Mouse (Mus musculus): Measurements from ENCODE around the gene Vwa8. TPM values are rescaled to one million over a fixed set of nuclear protein-coding genes. Genes with fewer than 3 reads are reported as not detected.
A peak's percentile ranks its signal among the peaks of the same experiment; 100 is the strongest.

The Vwa8 gene
- polyA plus RNA-seq, 1 experiment from 2014 or later: 14.7 TPM

DNA sequence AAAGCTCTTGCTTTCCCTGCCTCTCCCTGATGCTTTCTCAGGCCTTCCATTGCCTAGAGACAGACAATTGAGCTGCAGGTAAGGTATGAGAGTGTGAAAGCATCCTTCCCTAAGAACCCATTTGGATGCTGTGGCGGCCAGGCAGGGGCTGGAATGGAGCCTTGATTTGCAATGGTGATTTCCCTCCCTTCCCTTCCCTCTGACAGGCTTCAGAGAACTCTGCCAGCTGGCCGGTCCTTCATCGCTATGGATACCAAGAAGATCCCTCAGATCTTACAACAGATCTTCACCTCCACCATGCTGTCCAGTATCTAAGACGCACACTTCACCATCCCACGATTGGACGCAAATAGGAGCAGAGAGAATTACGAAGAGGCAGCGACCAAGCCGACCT lies 352.0 kb downstream of the Vwa8 start:
- no peak overlapping the region for H3K27ac ChIP-seq (ENCODE audit: low read length)
- no peak overlapping the region for H3K4me3 ChIP-seq (ENCODE audit: low read depth, low read length)
- H3K4me1 ChIP-seq (ENCODE audit: control insufficient read depth, insufficient read depth, low read length): peaks cover 13% of the 10 kb centered on the region
- H3K36me3 ChIP-seq (ENCODE audit: control insufficient read depth, insufficient read depth, low read length): no peaks in the 10 kb centered on the region
- no peak overlapping the region for H3K9ac ChIP-seq (replicated peaks; ENCODE audit: low read depth, low read length)
- 88% methylated on average over 9 of the region's 9 CpGs for WGBS
- no peak overlapping the region for H3K4me2 ChIP-seq (replicated peaks; ENCODE audit: low read depth, low read length)
- H3K27me3 ChIP-seq (ENCODE audit: control insufficient read depth, insufficient read depth, low read length): no peaks in the 10 kb centered on the region
- no peaks in the 10 kb centered on the region for H3K9me3 ChIP-seq (ENCODE audit: control insufficient read depth, low read depth, low read length)
- no peak for ATAC-seq (ENCODE audit: insufficient number of reproducible peaks, insufficient read depth, low FRiP score, low read depth)

DNA sequence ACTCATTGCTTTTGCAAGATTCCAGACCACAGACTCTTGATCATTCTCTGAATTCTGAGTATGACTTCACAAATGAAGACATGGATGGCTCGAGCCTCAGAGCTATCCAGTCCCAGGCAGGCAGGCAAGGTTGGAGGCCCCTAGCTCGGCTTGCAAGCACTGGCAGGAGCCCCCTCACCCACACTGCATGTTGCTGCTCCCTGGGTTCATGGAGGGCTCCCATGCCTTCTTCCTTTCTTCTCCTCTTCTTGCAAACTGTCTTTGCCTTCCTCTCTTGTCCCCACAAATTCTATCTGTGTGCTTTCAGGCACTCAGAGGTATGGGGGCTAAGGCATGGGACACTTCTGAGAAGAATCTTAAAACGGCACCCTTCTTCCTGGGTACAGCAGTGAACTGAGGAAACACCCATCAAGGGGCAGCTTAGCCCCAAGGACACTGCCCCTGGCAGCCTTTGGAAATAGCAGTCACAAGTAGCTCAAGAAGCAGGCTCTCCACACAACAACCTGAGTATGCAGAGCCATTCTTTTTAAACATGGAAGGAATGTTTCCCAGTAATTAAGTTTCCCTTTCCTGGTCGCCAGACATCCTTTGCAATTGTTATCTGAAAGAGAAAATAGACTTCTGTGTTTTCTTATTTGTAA lies 354.0 kb downstream of the Vwa8 start:
- Histone ChIP-seq H3K27me3 (ENCODE audit: control insufficient read depth, insufficient read depth, low read length) (no peaks in the 10 kb centered on the region), H3K9ac (replicated peaks; ENCODE audit: low read depth, low read length) (no peak overlapping the region), H3K4me2 (replicated peaks; ENCODE audit: low read depth, low read length) (no peak overlapping the region), H3K4me1 (ENCODE audit: control insufficient read depth, insufficient read depth, low read length) (peaks cover 17% of the 10 kb centered on the region), H3K27ac (ENCODE audit: low read length) (no peak overlapping the region; the same call in 1 of the 2 replicates), H3K9me3 (ENCODE audit: control insufficient read depth, low read depth, low read length) (no peaks in the 10 kb centered on the region), H3K36me3 (ENCODE audit: control insufficient read depth, insufficient read depth, low read length) (no peaks in the 10 kb centered on the region), H3K4me3 (ENCODE audit: low read depth, low read length) (no peak overlapping the region)
- no peak for ATAC-seq (ENCODE audit: insufficient number of reproducible peaks, insufficient read depth, low FRiP score, low read depth)
- 65% methylated on average over 4 of the region's 4 CpGs for WGBS

DNA sequence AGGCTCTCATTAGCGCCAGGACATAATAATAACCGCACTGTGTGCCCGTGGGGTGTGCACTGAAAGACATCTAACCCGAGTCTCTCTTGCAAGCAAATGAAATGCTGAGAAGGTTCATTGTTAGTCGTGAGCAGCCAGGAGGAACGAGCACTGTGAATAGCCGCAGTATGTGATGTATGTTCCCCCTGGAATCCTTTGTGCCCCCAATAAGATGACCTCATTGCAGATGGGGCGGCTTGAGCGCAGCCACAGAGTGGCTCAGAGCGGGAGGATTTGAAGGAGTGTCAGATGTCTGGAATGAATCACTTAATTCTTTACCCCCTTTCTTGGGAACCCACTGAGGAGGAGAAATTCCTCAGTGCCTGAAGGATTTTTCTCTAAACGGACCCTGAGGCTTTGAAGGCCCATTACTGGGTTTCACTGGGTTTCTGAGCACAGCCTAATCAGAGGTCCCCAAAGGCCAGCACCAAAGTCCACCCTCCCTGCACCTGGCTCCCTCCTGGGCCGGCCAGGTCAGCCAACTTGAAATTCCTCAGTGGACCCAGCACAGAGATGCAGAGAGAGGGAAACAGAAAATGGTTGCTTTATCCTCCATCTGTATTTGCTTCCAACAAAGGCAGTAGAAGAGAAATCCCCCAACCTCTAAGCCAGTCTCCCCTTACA lies 354.8 kb downstream of the Vwa8 start:
- H3K9ac ChIP-seq (replicated peaks; ENCODE audit: low read depth, low read length): no peak overlapping the region
- no peaks in the 10 kb centered on the region for H3K27me3 ChIP-seq (ENCODE audit: control insufficient read depth, insufficient read depth, low read length)
- no peaks in the 10 kb centered on the region for H3K9me3 ChIP-seq (ENCODE audit: control insufficient read depth, low read depth, low read length)
- ATAC-seq (ENCODE audit: insufficient number of reproducible peaks, insufficient read depth, low FRiP score, low read depth): no peak
- H3K4me1 ChIP-seq (ENCODE audit: control insufficient read depth, insufficient read depth, low read length): peaks cover 17% of the 10 kb centered on the region
- no peak overlapping the region for H3K4me2 ChIP-seq (replicated peaks; ENCODE audit: low read depth, low read length)
- H3K36me3 ChIP-seq (ENCODE audit: control insufficient read depth, insufficient read depth, low read length): no peaks in the 10 kb centered on the region
- peak overlapping the region; percentile 29; the same call in 1 of the 2 replicates for H3K27ac ChIP-seq (ENCODE audit: low read length)
- H3K4me3 ChIP-seq (ENCODE audit: low read depth, low read length): no peak overlapping the region
- WGBS: 24% methylated on average over 12 of the region's 12 CpGs

DNA sequence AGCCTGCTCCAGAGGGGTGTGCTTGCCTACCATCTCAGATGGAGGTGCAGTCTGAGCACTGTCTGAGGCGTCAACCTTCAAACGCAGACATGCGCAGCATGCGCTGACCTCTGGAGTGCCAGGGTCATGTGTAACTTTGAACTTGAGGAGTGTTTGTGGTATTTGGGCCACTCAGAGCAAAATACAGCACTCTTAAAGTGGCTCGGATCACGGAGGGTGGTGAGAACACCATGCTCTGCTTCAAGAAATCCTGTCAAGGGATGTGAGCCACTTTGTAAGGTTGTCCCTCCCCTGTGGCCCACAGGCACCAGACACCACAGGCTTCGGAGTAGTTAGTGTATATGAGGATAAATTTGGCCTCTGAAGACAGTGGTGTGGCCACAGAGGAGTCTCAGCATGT lies 356.0 kb downstream of the Vwa8 start:
- no peak for ATAC-seq (ENCODE audit: insufficient number of reproducible peaks, insufficient read depth, low FRiP score, low read depth)
- Histone ChIP-seq H3K4me3 (ENCODE audit: low read depth, low read length) (no peak overlapping the region), H3K4me2 (replicated peaks; ENCODE audit: low read depth, low read length) (no peak overlapping the region), H3K9me3 (ENCODE audit: control insufficient read depth, low read depth, low read length) (no peaks in the 10 kb centered on the region), H3K36me3 (ENCODE audit: control insufficient read depth, insufficient read depth, low read length) (no peaks in the 10 kb centered on the region), H3K27ac (ENCODE audit: low read length) (no peak overlapping the region), H3K9ac (replicated peaks; ENCODE audit: low read depth, low read length) (no peak overlapping the region), H3K4me1 (ENCODE audit: control insufficient read depth, insufficient read depth, low read length) (peaks cover 17% of the 10 kb centered on the region), H3K27me3 (ENCODE audit: control insufficient read depth, insufficient read depth, low read length) (no peaks in the 10 kb centered on the region)
- WGBS: 90% methylated on average over 7 of the region's 7 CpGs

DNA sequence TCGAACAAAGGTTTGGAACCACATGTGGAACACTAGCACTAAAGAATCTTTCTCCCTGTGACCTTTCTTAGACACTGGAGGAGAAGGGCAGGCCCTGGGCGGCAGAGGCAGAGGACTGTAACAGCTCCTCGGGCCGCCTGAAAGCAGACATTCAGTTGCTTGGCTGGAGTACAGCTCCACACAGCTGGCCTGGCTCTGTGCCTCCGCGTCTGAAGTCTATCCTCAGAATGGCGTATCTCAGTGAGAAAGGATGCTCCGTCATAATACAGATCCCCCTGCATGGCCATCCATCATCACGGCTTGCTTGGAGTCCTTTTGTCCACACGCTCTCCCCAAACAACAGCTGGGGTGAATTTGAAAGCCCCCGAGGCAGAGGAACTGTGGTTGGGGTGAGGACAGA lies 357.4 kb downstream of the Vwa8 start:
- Histone ChIP-seq H3K4me1 (ENCODE audit: control insufficient read depth, insufficient read depth, low read length) (peaks cover 12% of the 10 kb centered on the region; the same call in 1 of the 2 replicates), H3K36me3 (ENCODE audit: control insufficient read depth, insufficient read depth, low read length) (no peaks in the 10 kb centered on the region), H3K9ac (replicated peaks; ENCODE audit: low read depth, low read length) (no peak overlapping the region), H3K27me3 (ENCODE audit: control insufficient read depth, insufficient read depth, low read length) (no peaks in the 10 kb centered on the region), H3K9me3 (ENCODE audit: control insufficient read depth, low read depth, low read length) (no peaks in the 10 kb centered on the region), H3K27ac (ENCODE audit: low read length) (peak overlapping the region; percentile 28; the same call in 1 of the 2 replicates), H3K4me2 (replicated peaks; ENCODE audit: low read depth, low read length) (no peak overlapping the region), H3K4me3 (ENCODE audit: low read depth, low read length) (no peak overlapping the region)
- ATAC-seq (ENCODE audit: insufficient number of reproducible peaks, insufficient read depth, low FRiP score, low read depth): peak; percentile 83; the same call in 1 of the 2 replicates
- 28% methylated on average over 11 of the region's 11 CpGs for WGBS

DNA sequence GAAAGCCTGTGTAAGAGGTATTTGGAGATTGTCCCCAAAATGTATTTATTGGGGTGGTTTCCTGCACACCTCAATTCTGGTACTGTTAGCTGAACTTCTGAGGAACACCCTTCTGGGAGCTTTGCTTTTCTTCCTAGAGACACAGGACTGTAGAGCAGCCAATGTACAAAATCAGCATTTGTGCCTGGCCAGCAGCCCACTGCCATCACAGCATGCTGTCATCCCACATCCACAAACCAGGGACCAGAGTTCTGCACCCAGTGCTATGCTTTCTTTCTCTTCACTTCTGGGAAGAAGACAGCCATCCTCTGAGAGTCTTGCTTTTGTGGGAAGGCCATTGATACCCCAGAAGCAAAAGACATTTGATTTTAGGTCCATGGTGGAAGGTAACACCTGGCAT lies 359.6 kb downstream of the Vwa8 start:
- Histone ChIP-seq H3K9me3 (ENCODE audit: control insufficient read depth, low read depth, low read length) (no peaks in the 10 kb centered on the region), H3K36me3 (ENCODE audit: control insufficient read depth, insufficient read depth, low read length) (no peaks in the 10 kb centered on the region), H3K4me1 (ENCODE audit: control insufficient read depth, insufficient read depth, low read length) (peaks cover 8% of the 10 kb centered on the region; the same call in 1 of the 2 replicates), H3K27ac (ENCODE audit: low read length) (no peak overlapping the region), H3K9ac (replicated peaks; ENCODE audit: low read depth, low read length) (no peak overlapping the region), H3K27me3 (ENCODE audit: control insufficient read depth, insufficient read depth, low read length) (no peaks in the 10 kb centered on the region), H3K4me3 (ENCODE audit: low read depth, low read length) (no peak overlapping the region), H3K4me2 (replicated peaks; ENCODE audit: low read depth, low read length) (no peak overlapping the region)
- no peak for ATAC-seq (ENCODE audit: insufficient number of reproducible peaks, insufficient read depth, low FRiP score, low read depth)

DNA sequence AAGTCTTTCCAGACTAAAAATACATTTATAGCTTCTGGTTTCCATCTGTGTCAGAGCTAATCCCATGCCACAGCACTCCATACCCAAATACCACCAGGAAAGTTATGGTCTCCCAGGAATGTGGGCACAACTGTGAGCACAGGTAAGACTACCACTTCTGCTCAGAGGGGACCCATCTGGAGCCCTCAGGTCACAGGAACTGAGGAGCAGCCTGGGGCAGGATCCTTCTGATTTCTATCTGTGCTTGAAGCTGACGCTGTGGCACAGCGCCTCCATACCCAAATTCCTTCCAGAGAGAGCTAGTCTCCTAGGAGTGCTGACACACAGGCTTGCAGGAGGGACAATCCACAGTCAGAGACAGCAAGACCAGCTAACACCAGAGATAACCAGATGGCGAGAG lies 361.0 kb downstream of the Vwa8 start:
- Histone ChIP-seq H3K4me3 (ENCODE audit: low read depth, low read length) (no peak overlapping the region), H3K9ac (replicated peaks; ENCODE audit: low read depth, low read length) (no peak overlapping the region), H3K9me3 (ENCODE audit: control insufficient read depth, low read depth, low read length) (no peaks in the 10 kb centered on the region), H3K27me3 (ENCODE audit: control insufficient read depth, insufficient read depth, low read length) (no peaks in the 10 kb centered on the region), H3K27ac (ENCODE audit: low read length) (no peak overlapping the region), H3K4me2 (replicated peaks; ENCODE audit: low read depth, low read length) (no peak overlapping the region), H3K36me3 (ENCODE audit: control insufficient read depth, insufficient read depth, low read length) (no peaks in the 10 kb centered on the region), H3K4me1 (ENCODE audit: control insufficient read depth, insufficient read depth, low read length) (0 out of 2 replicates have a peak, but pooled peaks cover 4% of the 10 kb centered on the region)
- WGBS: 90% methylated on average over 3 of the region's 3 CpGs
- ATAC-seq (ENCODE audit: insufficient number of reproducible peaks, insufficient read depth, low FRiP score, low read depth): no peak

DNA sequence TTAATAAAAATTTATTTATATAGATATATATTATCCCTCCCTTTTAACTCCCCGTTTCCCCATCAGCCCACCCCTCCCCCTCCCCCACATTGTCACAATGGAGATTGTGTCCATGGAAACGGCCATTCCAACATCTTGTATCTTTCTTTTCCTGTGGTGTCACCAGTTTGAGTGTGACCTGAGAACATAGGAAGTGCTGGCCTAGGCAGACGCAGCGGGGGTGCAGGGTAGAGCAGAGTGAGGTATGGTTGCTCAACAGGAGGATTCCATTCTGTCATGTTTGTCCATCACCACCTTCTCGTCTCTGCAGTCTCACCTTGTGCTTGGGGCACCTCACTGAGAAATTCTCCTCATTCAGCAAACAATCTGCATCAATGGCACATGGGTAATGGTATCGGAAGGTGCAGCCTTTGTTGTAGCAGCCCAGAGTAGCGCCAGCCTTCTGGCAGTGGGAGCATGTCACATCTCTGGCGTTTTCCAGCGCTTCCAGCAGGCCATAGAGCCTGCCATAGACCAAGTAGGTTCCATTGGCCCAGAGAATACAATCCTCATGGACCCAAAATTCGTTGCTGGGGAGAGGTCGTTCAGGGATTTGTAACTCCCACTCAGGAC lies 363.6 kb downstream of the Vwa8 start:
- Histone ChIP-seq H3K9me3 (ENCODE audit: control insufficient read depth, low read depth, low read length) (no peaks in the 10 kb centered on the region), H3K36me3 (ENCODE audit: control insufficient read depth, insufficient read depth, low read length) (no peaks in the 10 kb centered on the region), H3K4me1 (ENCODE audit: control insufficient read depth, insufficient read depth, low read length) (no peaks in the 10 kb centered on the region), H3K4me2 (replicated peaks; ENCODE audit: low read depth, low read length) (no peak overlapping the region), H3K27ac (ENCODE audit: low read length) (no peak overlapping the region), H3K4me3 (ENCODE audit: low read depth, low read length) (no peak overlapping the region), H3K27me3 (ENCODE audit: control insufficient read depth, insufficient read depth, low read length) (no peaks in the 10 kb centered on the region), H3K9ac (replicated peaks; ENCODE audit: low read depth, low read length) (no peak overlapping the region)
- WGBS: 83% methylated on average over 11 of the region's 11 CpGs
- no peak for ATAC-seq (ENCODE audit: insufficient number of reproducible peaks, insufficient read depth, low FRiP score, low read depth)

Measured in stomach, embryonic 14.5 days (tissue).